8 mouse cellular contexts compared by ENCODE assay signal in the genomic region with DNA sequence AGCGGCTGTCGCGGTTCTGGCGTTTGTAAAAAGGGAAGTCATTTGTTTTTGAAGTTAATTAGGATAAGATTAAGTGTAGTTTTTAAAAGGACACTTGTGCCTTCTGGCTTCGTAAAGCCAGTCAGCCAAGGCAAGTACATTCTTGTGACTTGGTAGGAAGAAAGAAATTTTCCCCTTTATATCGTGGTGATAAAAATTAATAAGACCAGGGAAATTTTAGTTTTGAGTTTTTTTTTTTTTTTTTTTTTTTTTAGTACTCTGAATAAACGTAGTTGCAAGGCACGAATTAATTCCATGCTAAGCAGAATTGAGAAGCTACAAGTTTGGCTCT. TPM values are rescaled to one million over a fixed set of nuclear protein-coding genes. Genes with fewer than 3 reads are reported as not detected.
A peak's percentile ranks its signal among the peaks of the same experiment; 100 is the strongest.
DNase-seq lines count a peak whose midpoint lies in the region; ATAC-seq and TF ChIP-seq lines count a peak whose summit lies in the region.

No protein-coding gene starts in this region.

- peaks cover 14% of the 10 kb centered on the region for H3K79me2 ChIP-seq in CH12.LX (replicated peaks; ENCODE audit: control insufficient read depth, extremely low read depth, insufficient read depth, poor library complexity, severe bottlenecking)

- WGBS in heart, embryonic 11.5 days (ENCODE audit: insufficient replicate concordance): 2% methylated on average over 8 of the region's 8 CpGs
- WGBS in forebrain, embryonic 13.5 days: 1% methylated on average over 8 of the region's 8 CpGs
- under 1% methylated on average over 8 of the region's 8 CpGs for WGBS in liver, embryonic 13.5 days (ENCODE audit: insufficient replicate concordance)

- no peak for TF ChIP-seq RAD21 in CH12.LX (IDR thresholded peaks at IDR 0.05; ENCODE audit: low read depth, low read length)

- TF ChIP-seq POLR2A in CH12.LX (IDR thresholded peaks at IDR 0.05; ENCODE audit: low read depth, low read length): no peak

- H3K9me3 ChIP-seq in heart, embryonic 11.5 days (replicated peaks; ENCODE audit: control insufficient read depth, low read length): no peaks in the 10 kb centered on the region
- H3K9me3 ChIP-seq in CH12.LX (replicated peaks; ENCODE audit: low read length): no peaks in the 10 kb centered on the region
- no peaks in the 10 kb centered on the region for H3K9me3 ChIP-seq in forebrain, embryonic 13.5 days (replicated peaks)
- no peaks in the 10 kb centered on the region for H3K9me3 ChIP-seq in liver, embryonic 13.5 days (replicated peaks)

- H3K9ac ChIP-seq in heart, embryonic 11.5 days (ENCODE audit: low read depth, low read length): peak overlapping the region; percentile 87
- peak overlapping the region; percentile 77 for H3K9ac ChIP-seq in CH12.LX (ENCODE audit: insufficient read depth, low read depth)
- peak overlapping the region; percentile 89 for H3K9ac ChIP-seq in forebrain, embryonic 13.5 days
- H3K9ac ChIP-seq in liver, embryonic 13.5 days: peak overlapping the region; percentile 96

- ATAC-seq in heart, embryonic 11.5 days (replicated peaks; ENCODE audit: insufficient number of reproducible peaks, low FRiP score, low TSS enrichment): no peak
- ATAC-seq in forebrain, embryonic 13.5 days: no peak
- ATAC-seq in liver, embryonic 13.5 days (ENCODE audit: low read depth): no peak

- TF ChIP-seq EP300 in CH12.LX (IDR thresholded peaks at IDR 0.05; ENCODE audit: low read length): no peak

- peaks cover 2% of the 10 kb centered on the region; the same call in 1 of the 2 replicates for H3K36me3 ChIP-seq in heart, embryonic 11.5 days (ENCODE audit: control insufficient read depth, insufficient read depth, low read length)
- H3K36me3 ChIP-seq in CH12.LX (replicated peaks in 1 of 2; ENCODE audit: control insufficient read depth in 1 of 2, insufficient read depth in 1 of 2, low read length in 1 of 2): peaks cover 15 to 21% of the 10 kb centered on the region in 2 experiments
- peaks cover 23% of the 10 kb centered on the region for H3K36me3 ChIP-seq in forebrain, embryonic 13.5 days (ENCODE audit: poor library complexity, severe bottlenecking)
- H3K36me3 ChIP-seq in liver, embryonic 13.5 days: peaks cover 24% of the 10 kb centered on the region

- dilution Hi-C loops in CH12.LX (cut with MboI; ENCODE audit: extremely low pct_ligation_motif_present, extremely low pct_unique_long_range_greater_than_20kb, low sequenced_read_pairs): no loop called here

- H3K27ac ChIP-seq in heart, embryonic 11.5 days (ENCODE audit: low read depth, low read length): peak overlapping the region; percentile 88
- peak overlapping the region; percentile 79 for H3K27ac ChIP-seq in CH12.LX (ENCODE audit: insufficient read depth, low read depth)
- peak overlapping the region; percentile 91 for H3K27ac ChIP-seq in forebrain, embryonic 13.5 days
- peak overlapping the region; percentile 95 for H3K27ac ChIP-seq in liver, embryonic 13.5 days

- peak overlapping the region; percentile 61 for H3K4me2 ChIP-seq in heart, embryonic 11.5 days
- peak overlapping the region; percentile 33 for H3K4me2 ChIP-seq in CH12.LX (ENCODE audit: insufficient read depth, low read depth, poor library complexity, severe bottlenecking)
- H3K4me2 ChIP-seq in forebrain, embryonic 13.5 days: peak overlapping the region; percentile 83
- peak overlapping the region; percentile 96 for H3K4me2 ChIP-seq in liver, embryonic 13.5 days

- in situ Hi-C loops in CH12.LX (cut with MboI; ENCODE audit: low pct_ligation_motif_present, low pct_unique_long_range_greater_than_20kb, low sequenced_read_pairs): no loop called here

- no peak for DNase-seq in heart, adult 8-10 months (ENCODE audit: low spot score)
- no peak for DNase-seq in CH12.LX (ENCODE audit: extremely low read depth)
- no peak for DNase-seq in liver, embryonic 13.5 days
- DNase-seq in spleen, postnatal 10 days (ENCODE audit: low spot score in 2 of 2): no peak
- DNase-seq in thymus, postnatal 4 days: no peak
- no peak for DNase-seq in adrenal gland, adult (ENCODE audit: inconsistent age in 2 of 2, low spot score in 1 of 2)

- H3K4me1 ChIP-seq in heart, embryonic 11.5 days (ENCODE audit: control insufficient read depth, insufficient read depth, low read length): peaks cover 9% of the 10 kb centered on the region
- peaks cover 9 to 25% of the 10 kb centered on the region in 2 experiments for H3K4me1 ChIP-seq in CH12.LX (ENCODE audit: control insufficient read depth in 1 of 2, insufficient read depth in 2 of 2)
- H3K4me1 ChIP-seq in forebrain, embryonic 13.5 days: peaks cover 30% of the 10 kb centered on the region
- peaks cover 45% of the 10 kb centered on the region for H3K4me1 ChIP-seq in liver, embryonic 13.5 days (replicated peaks)

- TF ChIP-seq CTCF in CH12.LX (conservative IDR thresholded peaks at IDR 0.05 in 1 of 2, IDR thresholded peaks at IDR 0.05 in 1 of 2; ENCODE audit: low read depth in 2 of 2, low read length in 2 of 2): no peak

- H3K4me3 ChIP-seq in heart, embryonic 11.5 days (ENCODE audit: low read depth, low read length): peak overlapping the region; percentile 89
- peak overlapping the region; percentile 76 to 98 (median 83) for H3K4me3 ChIP-seq in CH12.LX (replicated peaks in 1 of 3; ENCODE audit: low read depth in 2 of 3, low read length in 2 of 3, poor library complexity in 1 of 3)
- peak overlapping the region; percentile 87 for H3K4me3 ChIP-seq in forebrain, embryonic 13.5 days
- H3K4me3 ChIP-seq in liver, embryonic 13.5 days (replicated peaks): peak overlapping the region; percentile 89

- no peaks in the 10 kb centered on the region for H3K27me3 ChIP-seq in heart, embryonic 11.5 days (ENCODE audit: control insufficient read depth, insufficient read depth, low read length)
- H3K27me3 ChIP-seq in CH12.LX (replicated peaks): no peaks in the 10 kb centered on the region
- no peaks in the 10 kb centered on the region for H3K27me3 ChIP-seq in forebrain, embryonic 13.5 days
- H3K27me3 ChIP-seq in liver, embryonic 13.5 days: no peaks in the 10 kb centered on the region

TF ChIP-seq in CH12.LX, 34 proteins besides CTCF, POLR2A, EP300 and RAD21:
- TF ChIP-seq ZMIZ1 (IDR thresholded peaks at IDR 0.05; ENCODE audit: low read depth, low read length) (no peak), ZNF384 (IDR thresholded peaks at IDR 0.05; ENCODE audit: low read depth, low read length) (peak; percentile 63; the same call in 1 of the 2 replicates)

RNA-seq across cellular contexts. Expression of gene Zbed4, which starts 0.9 kb away (rescaled TPM):
- polyA plus RNA-seq in heart, embryonic 11.5 days (2014; fragmentation: Nextera tagmentation; extraction: Ambion mirVana): 16.1 and 22.9 TPM in 2 replicates
- 10 to 100 TPM in 1 of 4 experiments, 1 to 10 TPM in 3; 6.6 to 11.4 (median 8.3) TPM for total RNA-seq in heart, adult 8-10 months (2022)
- 13.8 and 16.7 TPM in 2 replicates for total RNA-seq in CH12.LX (2012; rRNA removed)
- 16.7 TPM in 2 replicates for total RNA-seq in CH12.LX (2014; rRNA removed)
- polyA plus RNA-seq in CH12.LX (2012; ENCODE audit: insufficient read length, low read depth): 9.9 and 11.0 TPM in 2 replicates
- 29.1 and 31.6 TPM in 2 replicates for polyA plus RNA-seq in forebrain, embryonic 13.5 days (2015; fragmentation: Nextera tagmentation; extraction: Ambion mirVana)
- 10.5 and 13.3 TPM in 2 replicates for polyA plus RNA-seq in liver, embryonic 13.5 days (2015; fragmentation: Nextera tagmentation; extraction: Ambion mirVana)

RNA-seq across cellular contexts. Expression of gene Brd1, which starts 18.3 kb away (rescaled TPM):
- polyA plus RNA-seq in heart, embryonic 11.5 days (2014; fragmentation: Nextera tagmentation; extraction: Ambion mirVana): 15.2 and 18.2 TPM in 2 replicates
- 10 to 100 TPM; 26.5 to 29.6 (median 28.6) TPM for total RNA-seq in heart, adult 8-10 months (2022)
- total RNA-seq in CH12.LX (2012; rRNA removed): 15.9 and 16.2 TPM in 2 replicates
- total RNA-seq in CH12.LX (2014; rRNA removed): 11.7 and 13.6 TPM in 2 replicates
- polyA plus RNA-seq in CH12.LX (2012; ENCODE audit: insufficient read length, low read depth): 17.7 and 19.1 TPM in 2 replicates
- polyA plus RNA-seq in forebrain, embryonic 13.5 days (2015; fragmentation: Nextera tagmentation; extraction: Ambion mirVana): 30.5 TPM in 2 replicates
- 5.5 and 6.0 TPM in 2 replicates for polyA plus RNA-seq in liver, embryonic 13.5 days (2015; fragmentation: Nextera tagmentation; extraction: Ambion mirVana)

Comparison
In these comparisons a context has a peak if more than half of its experiments do, and no peak if none do; other contexts are left out.
1. H3K4me2 ChIP-seq: peak in every context shown above with its lines; median percentile 96 in liver, embryonic 13.5 days; 83 in forebrain, embryonic 13.5 days; 61 in heart, embryonic 11.5 days; 33 in CH12.LX.